Mouse (Mus musculus): ENCODE results near the gene Gcm1. TPM values are rescaled to one million over a fixed set of nuclear protein-coding genes. Genes with fewer than 3 reads are reported as not detected.

Gene Gcm1
- not detected for polyA plus RNA-seq (2017; shearing (Covaris generic))

- ATAC-seq, result no peak
Observed at GRCm38 (mm10) chr9:78051677-78052076, at the start of gene Gcm1. Gene Gcm1 (plus strand): TSS chr9:78051924.

- ATAC-seq, result no peak
Observed at GRCm38 (mm10) chr9:78003278-78003677, 48.4 kb upstream of the Gcm1 start.

GRCm38 (mm10) chr9:78005481-78005880 lies 46.2 kb upstream of the Gcm1 start:
- peak; percentile 57 for ATAC-seq

GRCm38 (mm10) chr9:78006209-78007001 lies 45.3 kb upstream of the Gcm1 start:
- ATAC-seq, result peak; percentile 48

GRCm38 (mm10) chr9:78009382-78009781 lies 42.3 kb upstream of the Gcm1 start:
- no peak for ATAC-seq

GRCm38 (mm10) chr9:78010187-78010586 lies 41.5 kb upstream of the Gcm1 start:
- peak; percentile 30 for ATAC-seq

GRCm38 (mm10) chr9:78010707-78011106 lies 41.0 kb upstream of the Gcm1 start:
- peak; percentile 83 for ATAC-seq

GRCm38 (mm10) chr9:78012066-78012465 lies 39.7 kb upstream of the Gcm1 start:
- no peak for ATAC-seq

- ATAC-seq, result no peak
Observed at GRCm38 (mm10) chr9:78012681-78013080, 39.0 kb upstream of the Gcm1 start.

- ATAC-seq, result no peak
Observed at GRCm38 (mm10) chr9:78013813-78014212, 37.9 kb upstream of the Gcm1 start.

- ATAC-seq, result no peak
Observed at GRCm38 (mm10) chr9:78015816-78016215, 35.9 kb upstream of the Gcm1 start.

GRCm38 (mm10) chr9:78016288-78016687 lies 35.4 kb upstream of the Gcm1 start:
- no peak for ATAC-seq

- no peak for ATAC-seq
Observed at GRCm38 (mm10) chr9:78021256-78021655, 30.5 kb upstream of the Gcm1 start.

- ATAC-seq, result peak; percentile 42
Observed at GRCm38 (mm10) chr9:78022187-78022945, 29.4 kb upstream of the Gcm1 start.

- peak; percentile 85 for ATAC-seq
Observed at GRCm38 (mm10) chr9:78024823-78025222, 26.9 kb upstream of the Gcm1 start.

- ATAC-seq, result no peak
Observed at GRCm38 (mm10) chr9:78027099-78027498, 24.6 kb upstream of the Gcm1 start.

GRCm38 (mm10) chr9:78030835-78031456 lies 20.8 kb upstream of the Gcm1 start:
- no peak for ATAC-seq

- ATAC-seq, result no peak
Observed at GRCm38 (mm10) chr9:78032930-78033329, 18.8 kb upstream of the Gcm1 start.

GRCm38 (mm10) chr9:78035296-78035695 lies 16.4 kb upstream of the Gcm1 start:
- ATAC-seq, result no peak

- ATAC-seq, result no peak
Observed at GRCm38 (mm10) chr9:78035831-78036230, 15.9 kb upstream of the Gcm1 start.

GRCm38 (mm10) chr9:78038755-78039489 lies 12.8 kb upstream of the Gcm1 start:
- ATAC-seq, result peak; percentile 97

- ATAC-seq, result no peak
Observed at GRCm38 (mm10) chr9:78045171-78045570, 6.6 kb upstream of the Gcm1 start.

GRCm38 (mm10) chr9:78046755-78047154 lies 5.0 kb upstream of the Gcm1 start:
- no peak for ATAC-seq
